Mouse (Mus musculus) frontal cortex, adult 2 months (tissue): ENCODE results near the gene Eva1c. TPM values are rescaled to one million over a fixed set of nuclear protein-coding genes. Genes with fewer than 3 reads are reported as not detected.

Experiments used
- DNase-seq, 2 experiments: peaks; one replicate each; pipeline ENCODE4 v3.0.0; 2022; ENCODE audit warnings: low spot score in 1 of 2; ENCODE audit errors: extremely low spot score in 1 of 2
- polyA plus RNA-seq: library from polyadenylated mRNA; depleted of rRNA; stranded (reverse); fragments of >200 nt; gene quantifications from 2 replicates; pipeline ENCODE4 v1.2.3, GENCODE M21; 2012

Eva1c gene
- polyA plus RNA-seq, 1 experiment: 2.8 TPM

- no peak for DNase-seq
Observed at GRCm38 (mm10) chr16:90863468-90864046, 37.0 kb downstream of the Eva1c start.

GRCm38 (mm10) chr16:90864693-90865092 lies 38.2 kb downstream of the Eva1c start:
- no peak for DNase-seq

GRCm38 (mm10) chr16:90865652-90866051 lies 39.1 kb downstream of the Eva1c start:
- DNase-seq: no peak

GRCm38 (mm10) chr16:90868129-90868528 lies 41.6 kb downstream of the Eva1c start:
- no peak for DNase-seq

GRCm38 (mm10) chr16:90869361-90869760 lies 42.8 kb downstream of the Eva1c start:
- no peak for DNase-seq

GRCm38 (mm10) chr16:90872936-90873335 lies 46.4 kb downstream of the Eva1c start:
- no peak for DNase-seq

- no peak for DNase-seq
Observed at GRCm38 (mm10) chr16:90874536-90874935, 48.0 kb downstream of the Eva1c start.

GRCm38 (mm10) chr16:90878135-90878860 lies 51.8 kb downstream of the Eva1c start:
- DNase-seq: no peak

- no peak for DNase-seq
Observed at GRCm38 (mm10) chr16:90882501-90882977, 56.0 kb downstream of the Eva1c start.

GRCm38 (mm10) chr16:90885351-90885750 lies 58.8 kb downstream of the Eva1c start:
- no peak for DNase-seq

GRCm38 (mm10) chr16:90885781-90886565 lies 59.5 kb downstream of the Eva1c start:
- DNase-seq: peak in 1 of 2 experiments; percentile 19

- peak in 1 of 2 experiments; percentile 27 for DNase-seq
Observed at GRCm38 (mm10) chr16:90890683-90891082, 64.2 kb downstream of the Eva1c start.

- no peak for DNase-seq
Observed at GRCm38 (mm10) chr16:90891601-90892000, 65.1 kb downstream of the Eva1c start.

GRCm38 (mm10) chr16:90892081-90892480 lies 65.6 kb downstream of the Eva1c start:
- no peak for DNase-seq

GRCm38 (mm10) chr16:90893019-90893418 lies 66.5 kb downstream of the Eva1c start:
- DNase-seq: no peak

- DNase-seq: no peak
Observed at GRCm38 (mm10) chr16:90893792-90894191, 67.3 kb downstream of the Eva1c start.

- no peak for DNase-seq
Observed at GRCm38 (mm10) chr16:90897651-90898050, 71.1 kb downstream of the Eva1c start.

- no peak for DNase-seq
Observed at GRCm38 (mm10) chr16:90899498-90899897, 73.0 kb downstream of the Eva1c start.

GRCm38 (mm10) chr16:90901364-90901763 lies 74.8 kb downstream of the Eva1c start:
- no peak for DNase-seq

GRCm38 (mm10) chr16:90903300-90903699 lies 76.8 kb downstream of the Eva1c start:
- DNase-seq: no peak

GRCm38 (mm10) chr16:90907250-90907649 lies 80.7 kb downstream of the Eva1c start:
- DNase-seq: no peak
